Mouse (Mus musculus) layer of hippocampus, postnatal 36 days (tissue): ENCODE measurements at regions not wholly inside any gene's neighbourhood (a gene's known extent, or its start where the extent isn't known, plus 50 kb on each side); places are given as distances from the start of the nearest gene placed in this dataset.
A peak's percentile ranks its signal among the peaks of the same experiment; 100 is the strongest.

Source experiments
- DNase-seq, 2 experiments: peaks; one replicate each; pipeline ENCODE4 v3.0.0; 2022

- DNase-seq, result no peak
These were observed 1035.2 kb upstream of the B3galt2 start for GRCm38 (mm10) chr1:142605224-142605623.

GRCm38 (mm10) chr1:142606082-142606481 is 1034.4 kb upstream of the B3galt2 start:
- no peak for DNase-seq

GRCm38 (mm10) chr1:142621464-142621863 is 1019.0 kb upstream of the B3galt2 start:
- DNase-seq, result no peak

GRCm38 (mm10) chr1:142624303-142624702 is 1016.2 kb upstream of the B3galt2 start:
- DNase-seq, result no peak

- DNase-seq, result no peak
These were observed 985.2 kb upstream of the B3galt2 start for GRCm38 (mm10) chr1:142655289-142655688.

GRCm38 (mm10) chr1:142665262-142665661 is 975.2 kb upstream of the B3galt2 start:
- no peak for DNase-seq

GRCm38 (mm10) chr1:142679917-142680316 is 960.5 kb upstream of the B3galt2 start:
- DNase-seq, result peak in 1 of 2 experiments; percentile 1

- DNase-seq, result no peak
These were observed 951.6 kb upstream of the B3galt2 start for GRCm38 (mm10) chr1:142688828-142689227.

- DNase-seq, result no peak
These were observed 945.3 kb upstream of the B3galt2 start for GRCm38 (mm10) chr1:142695179-142695578.

GRCm38 (mm10) chr1:142708263-142708662 is 932.2 kb upstream of the B3galt2 start:
- DNase-seq, result no peak

- no peak for DNase-seq
These were observed 910.2 kb upstream of the B3galt2 start for GRCm38 (mm10) chr1:142730259-142730658.

- no peak for DNase-seq
These were observed 906.4 kb upstream of the B3galt2 start for GRCm38 (mm10) chr1:142734108-142734507.

GRCm38 (mm10) chr1:142738376-142738775 is 902.1 kb upstream of the B3galt2 start:
- DNase-seq, result no peak

GRCm38 (mm10) chr1:142742307-142742706 is 898.2 kb upstream of the B3galt2 start:
- peak in 1 of 2 experiments; percentile 2 for DNase-seq

- no peak for DNase-seq
These were observed 869.5 kb upstream of the B3galt2 start for GRCm38 (mm10) chr1:142771010-142771409.
